Mouse (Mus musculus) midbrain, embryonic 13.5 days (tissue): Measurements from ENCODE around the gene Tle4. TPM values are rescaled to one million over a fixed set of nuclear protein-coding genes. Genes with fewer than 3 reads are reported as not detected.

Source experiments
- ATAC-seq: fragments of 200-750 bp; cut with Nextera tagmentation; 2 replicates; pipeline ENCODE4 v1.8.0; 2017; ENCODE audit warnings: mild to moderate bottlenecking, moderate TSS enrichment, moderate library complexity
- H3K27ac ChIP-seq: fragments of 300-500 bp; sonication (generic); 2 replicates; pipeline ENCODE4 v1.5.1; 2015; ENCODE audit warnings: inconsistent platforms, mild to moderate bottlenecking, moderate library complexity
- H3K27me3 ChIP-seq: fragments of 300-500 bp; sonication (generic); 2 replicates; pipeline ENCODE4 v1.6.1; 2015; ENCODE audit warnings: mild to moderate bottlenecking, inconsistent platforms
- H3K36me3 ChIP-seq: fragments of 300-500 bp; sonication (generic); 2 replicates; pipeline ENCODE4 v1.6.1; 2015; ENCODE audit warnings: mild to moderate bottlenecking, inconsistent platforms
- H3K4me1 ChIP-seq: fragments of 300-500 bp; sonication (generic); replicated peaks from 2 replicates; pipeline ENCODE4 v1.6.1; 2015; ENCODE audit warnings: inconsistent platforms
- H3K4me2 ChIP-seq: fragments of 300-500 bp; sonication (generic); replicated peaks from 2 replicates; pipeline ENCODE4 v1.6.1; 2015; ENCODE audit warnings: moderate library complexity, mild to moderate bottlenecking, inconsistent platforms
- H3K4me3 ChIP-seq: fragments of 300-500 bp; sonication (generic); replicated peaks from 2 replicates; pipeline ENCODE4 v1.5.1; 2015; ENCODE audit warnings: mild to moderate bottlenecking, inconsistent platforms
- H3K9ac ChIP-seq: fragments of 300-500 bp; sonication (generic); replicated peaks from 2 replicates; pipeline ENCODE4 v1.6.1; 2015; ENCODE audit warnings: mild to moderate bottlenecking, inconsistent platforms
- H3K9me3 ChIP-seq: fragments of 300-500 bp; sonication (generic); 2 replicates; pipeline ENCODE4 v1.6.1; 2016; ENCODE audit warnings: mild to moderate bottlenecking, inconsistent platforms
- WGBS: fragments of 180-500 bp; shearing (Covaris S2); methylation state at CpG from one replicate; pipeline ENCODE4 v1.1.7; 2015; 5-methylcytosine and 5-hydroxymethylcytosine counted together
- polyA plus RNA-seq: library from polyadenylated mRNA; unstranded; fragments of >200 nt; fragmentation: Nextera tagmentation; extraction: Ambion mirVana; gene quantifications from 2 replicates; pipeline ENCODE4 v1.2.1, GENCODE M21; 2015

The Tle4 gene
- polyA plus RNA-seq, 1 experiment from 2014 or later: 36.1 TPM

DNA sequence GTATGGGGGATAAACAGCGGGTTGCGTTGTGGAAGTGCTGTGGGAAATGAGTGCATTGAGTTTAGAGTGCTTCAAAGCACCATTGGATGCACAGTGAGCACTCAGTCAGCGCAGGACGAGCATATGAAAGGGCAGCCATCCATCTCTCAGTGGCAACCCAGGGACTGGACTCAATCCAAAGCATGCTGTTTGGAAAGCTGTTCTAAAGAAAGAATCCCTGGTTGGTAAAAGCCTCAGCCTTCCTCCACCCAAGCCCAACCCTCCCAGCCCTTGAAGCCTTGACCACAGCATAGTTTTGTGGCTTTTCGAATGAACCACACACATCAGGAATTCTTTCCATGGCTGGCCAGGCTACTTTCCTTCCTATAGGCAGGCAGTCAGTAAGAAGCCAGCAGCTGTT is 181.0 kb downstream of the Tle4 start:
- Histone ChIP-seq H3K9me3 (no peaks in the 10 kb centered on the region), H3K36me3 (no peaks in the 10 kb centered on the region), H3K4me3 (no peak overlapping the region), H3K9ac (no peak overlapping the region), H3K4me2 (no peak overlapping the region), H3K27ac (no peak overlapping the region), H3K4me1 (peaks cover 23% of the 10 kb centered on the region), H3K27me3 (peaks cover 32% of the 10 kb centered on the region)
- ATAC-seq: no peak
- 52% methylated on average over 5 of the region's 5 CpGs for WGBS

DNA sequence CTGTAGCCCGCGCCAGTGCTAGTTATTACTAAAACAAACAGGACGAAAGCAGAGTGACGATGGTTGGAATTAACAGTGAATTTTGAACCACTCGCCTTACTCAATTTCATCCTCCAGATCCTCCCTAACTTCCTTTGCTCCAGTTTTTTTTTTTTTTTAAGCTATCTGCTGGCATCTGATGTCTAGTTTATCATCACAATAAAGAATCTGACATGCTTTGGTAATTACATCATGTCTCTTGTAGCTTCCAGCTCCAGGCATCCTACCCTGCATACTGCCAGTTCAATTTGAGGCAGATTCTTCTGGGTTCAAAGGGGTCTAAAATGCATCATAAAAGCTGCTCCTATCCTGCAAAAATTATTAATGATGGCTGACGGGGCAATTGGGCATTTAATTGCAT is 181.9 kb downstream of the Tle4 start:
- H3K4me3 ChIP-seq: no peak overlapping the region
- H3K27me3 ChIP-seq: peaks cover 29% of the 10 kb centered on the region
- H3K4me2 ChIP-seq: no peak overlapping the region
- H3K9me3 ChIP-seq: no peaks in the 10 kb centered on the region
- H3K9ac ChIP-seq: no peak overlapping the region
- no peak overlapping the region for H3K27ac ChIP-seq
- WGBS: 55% methylated on average over 6 of the region's 6 CpGs
- H3K36me3 ChIP-seq: no peaks in the 10 kb centered on the region
- peaks cover 23% of the 10 kb centered on the region for H3K4me1 ChIP-seq
- ATAC-seq: no peak

DNA sequence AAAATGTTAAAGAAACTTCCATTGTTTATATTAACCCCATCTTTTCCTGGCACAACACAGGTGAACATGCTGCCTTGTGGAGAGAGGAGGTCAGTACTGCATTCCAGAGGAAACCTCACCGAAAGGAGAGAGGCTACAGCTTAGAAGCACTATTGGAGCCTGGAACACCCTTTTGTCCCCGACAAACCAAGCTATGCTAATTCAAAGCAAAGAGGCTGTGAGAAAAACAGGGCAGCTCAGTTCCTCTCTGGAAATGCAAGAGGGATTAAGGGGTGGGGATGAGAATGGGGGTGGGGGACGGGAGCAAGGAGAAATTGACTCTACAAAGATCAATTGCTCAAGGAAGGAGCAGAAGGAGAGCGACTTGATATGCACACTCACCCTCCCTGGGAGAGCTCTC is 182.9 kb downstream of the Tle4 start:
- Histone ChIP-seq H3K27ac (no peak overlapping the region), H3K9me3 (no peaks in the 10 kb centered on the region), H3K9ac (no peak overlapping the region), H3K27me3 (peaks cover 30% of the 10 kb centered on the region), H3K36me3 (no peaks in the 10 kb centered on the region), H3K4me1 (peaks cover 23% of the 10 kb centered on the region), H3K4me3 (no peak overlapping the region), H3K4me2 (no peak overlapping the region)
- ATAC-seq: no peak
- WGBS: 4% methylated on average over 4 of the region's 4 CpGs

- no peaks in the 10 kb centered on the region for H3K4me1 ChIP-seq
- no peaks in the 10 kb centered on the region for H3K36me3 ChIP-seq
- H3K27me3 ChIP-seq: peaks cover 16% of the 10 kb centered on the region; the same call in 1 of the 2 replicates
- no peak overlapping the region for H3K4me2 ChIP-seq
- WGBS: 81% methylated on average over 10 of the region's 10 CpGs
- ATAC-seq: no peak
- H3K4me3 ChIP-seq: no peak overlapping the region
- no peak overlapping the region for H3K9ac ChIP-seq
- H3K9me3 ChIP-seq: no peaks in the 10 kb centered on the region
- no peak overlapping the region for H3K27ac ChIP-seq
Observed at GRCm38 (mm10) chr19:14406603-14407002, 191.2 kb downstream of the Tle4 start.
